Mouse (Mus musculus) heart, embryonic 12.5 days (tissue): ENCODE measurements around the gene Procr. TPM values are rescaled to one million over a fixed set of nuclear protein-coding genes. Genes with fewer than 3 reads are reported as not detected.
A peak's percentile ranks its signal among the peaks of the same experiment; 100 is the strongest.

Experiments
- ATAC-seq: fragments of 200-750 bp; cut with Nextera tagmentation; 2 replicates; pipeline ENCODE4 v1.8.0; 2017; ENCODE audit warnings: moderate TSS enrichment, moderate library complexity; ENCODE audit not compliant: insufficient number of reproducible peaks, low FRiP score
- H3K27ac ChIP-seq: fragments of 300-500 bp; sonication (generic); 2 replicates; pipeline ENCODE4 v1.5.1; 2016; ENCODE audit warnings: mild to moderate bottlenecking, moderate library complexity; ENCODE audit not compliant: poor library complexity, severe bottlenecking
- H3K27me3 ChIP-seq: fragments of 300-500 bp; sonication (generic); replicated peaks from 2 replicates; pipeline ENCODE4 v1.6.1; 2016; ENCODE audit warnings: mild to moderate bottlenecking, moderate library complexity
- H3K36me3 ChIP-seq: fragments of 300-500 bp; sonication (generic); 2 replicates; pipeline ENCODE4 v1.6.1; 2016; ENCODE audit warnings: mild to moderate bottlenecking, moderate library complexity
- H3K4me1 ChIP-seq: fragments of 300-500 bp; sonication (generic); replicated peaks from 2 replicates; pipeline ENCODE4 v1.6.1; 2016; ENCODE audit warnings: mild to moderate bottlenecking
- H3K4me2 ChIP-seq: fragments of 300-500 bp; sonication (generic); 2 replicates; pipeline ENCODE4 v1.6.1; 2016; ENCODE audit warnings: mild to moderate bottlenecking, moderate library complexity
- H3K4me3 ChIP-seq: fragments of 300-500 bp; sonication (generic); 2 replicates; pipeline ENCODE4 v1.5.1; 2016; ENCODE audit warnings: mild to moderate bottlenecking
- H3K9ac ChIP-seq: fragments of 300-500 bp; sonication (generic); 2 replicates; pipeline ENCODE4 v1.6.1; 2016; ENCODE audit warnings: mild to moderate bottlenecking, moderate library complexity
- H3K9me3 ChIP-seq: fragments of 300-500 bp; sonication (generic); replicated peaks from 2 replicates; pipeline ENCODE4 v1.6.1; 2016; ENCODE audit warnings: mild to moderate bottlenecking, moderate library complexity
- WGBS: fragments of 180-500 bp; shearing (Covaris S2); methylation state at CpG from one replicate; pipeline ENCODE4 v1.1.7; 2016; 5-methylcytosine and 5-hydroxymethylcytosine counted together
- polyA plus RNA-seq: library from polyadenylated mRNA; unstranded; fragments of >200 nt; fragmentation: Nextera tagmentation; extraction: Ambion mirVana; gene quantifications from 2 replicates; pipeline ENCODE4 v1.2.1, GENCODE M21; 2016

Gene Procr
- polyA plus RNA-seq, 1 experiment from 2014 or later = 7.2 TPM

DNA sequence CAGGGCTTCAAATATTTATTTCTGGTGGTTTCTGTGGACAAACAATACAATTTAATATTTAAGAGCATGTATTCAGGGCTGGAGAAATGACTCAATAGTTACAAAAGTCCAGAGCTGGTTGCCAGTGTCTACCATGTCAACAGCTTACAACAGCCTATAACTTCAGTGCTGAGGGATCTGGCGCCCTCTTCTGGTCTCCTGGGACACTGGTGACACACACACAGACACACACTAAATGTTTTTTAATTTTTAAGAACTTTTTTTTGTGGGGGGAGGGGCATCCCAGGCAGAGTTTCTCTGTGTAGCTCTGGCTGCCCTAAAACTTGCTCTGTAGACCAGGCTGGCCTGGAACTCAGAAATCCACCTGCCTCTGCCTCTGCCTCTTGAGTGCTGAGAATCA lies 4.8 kb downstream of the Procr start:
- Histone ChIP-seq H3K36me3 (no peaks in the 10 kb centered on the region), H3K27me3 (peaks cover 19% of the 10 kb centered on the region; the same call in 1 of the 2 replicates), H3K4me3 (no peak overlapping the region), H3K4me1 (peaks cover 7% of the 10 kb centered on the region), H3K4me2 (no peak overlapping the region), H3K9me3 (no peaks in the 10 kb centered on the region), H3K27ac (no peak overlapping the region), H3K9ac (no peak overlapping the region)
- 12% methylated on average over 1 of the region's 1 CpGs for WGBS
- ATAC-seq = no peak

GRCm38 (mm10) chr2:155756855-155757566 lies 6.1 kb downstream of the Procr start:
- no peak overlapping the region for H3K9ac ChIP-seq
- peak; percentile 22; the same call in 1 of the 2 replicates for ATAC-seq

GRCm38 (mm10) chr2:155764679-155765418 lies 13.9 kb downstream of the Procr start:
- Histone ChIP-seq H3K9ac (no peak overlapping the region; the same call in 1 of the 2 replicates), H3K36me3 (no peaks in the 10 kb centered on the region), H3K4me2 (peak overlapping the region; percentile 20; the same call in 1 of the 2 replicates), H3K27ac (no peak overlapping the region), H3K4me1 (no peaks in the 10 kb centered on the region), H3K27me3 (peaks cover 24% of the 10 kb centered on the region), H3K4me3 (0 out of 2 replicates have a peak overlapping the region, but pooled peaks have one; percentile 9), H3K9me3 (no peaks in the 10 kb centered on the region)
- WGBS = 49% methylated on average over 13 of the region's 13 CpGs
- 0 out of 2 replicates have a peak, but pooled peaks have one; percentile 36 for ATAC-seq

More at GRCm38 (mm10) chr2:155756855-155757566, 6.1 kb downstream of the Procr start:
- no peak overlapping the region for H3K4me3 ChIP-seq
- peaks cover 19% of the 10 kb centered on the region; the same call in 1 of the 2 replicates for H3K27me3 ChIP-seq
- H3K9me3 ChIP-seq = no peaks in the 10 kb centered on the region
- WGBS = 60% methylated on average over 14 of the region's 14 CpGs
- no peaks in the 10 kb centered on the region for H3K36me3 ChIP-seq
- no peaks in the 10 kb centered on the region for H3K4me1 ChIP-seq
- no peak overlapping the region for H3K27ac ChIP-seq
- no peak overlapping the region for H3K4me2 ChIP-seq

GRCm38 (mm10) chr2:155773664-155774063 lies 22.7 kb downstream of the Procr start:
- Histone ChIP-seq H3K4me1 (peaks cover 7% of the 10 kb centered on the region), H3K27me3 (peaks cover 74% of the 10 kb centered on the region), H3K36me3 (no peaks in the 10 kb centered on the region), H3K9ac (no peak overlapping the region), H3K9me3 (no peaks in the 10 kb centered on the region), H3K27ac (no peak overlapping the region), H3K4me2 (no peak overlapping the region), H3K4me3 (no peak overlapping the region)
- ATAC-seq = no peak
- WGBS = 60% methylated on average over 4 of the region's 4 CpGs

- Histone ChIP-seq H3K9ac (no peak overlapping the region), H3K27me3 (peaks cover 71% of the 10 kb centered on the region), H3K27ac (no peak overlapping the region), H3K4me2 (peak overlapping the region; percentile 98), H3K4me1 (peaks cover 7% of the 10 kb centered on the region), H3K4me3 (peak overlapping the region; percentile 70; the same call in 1 of the 2 replicates), H3K9me3 (no peaks in the 10 kb centered on the region), H3K36me3 (no peaks in the 10 kb centered on the region)
- ATAC-seq = no peak
- WGBS = 47% methylated on average over 11 of the region's 11 CpGs
These were observed 23.5 kb downstream of the Procr start for GRCm38 (mm10) chr2:155774261-155774926.

DNA sequence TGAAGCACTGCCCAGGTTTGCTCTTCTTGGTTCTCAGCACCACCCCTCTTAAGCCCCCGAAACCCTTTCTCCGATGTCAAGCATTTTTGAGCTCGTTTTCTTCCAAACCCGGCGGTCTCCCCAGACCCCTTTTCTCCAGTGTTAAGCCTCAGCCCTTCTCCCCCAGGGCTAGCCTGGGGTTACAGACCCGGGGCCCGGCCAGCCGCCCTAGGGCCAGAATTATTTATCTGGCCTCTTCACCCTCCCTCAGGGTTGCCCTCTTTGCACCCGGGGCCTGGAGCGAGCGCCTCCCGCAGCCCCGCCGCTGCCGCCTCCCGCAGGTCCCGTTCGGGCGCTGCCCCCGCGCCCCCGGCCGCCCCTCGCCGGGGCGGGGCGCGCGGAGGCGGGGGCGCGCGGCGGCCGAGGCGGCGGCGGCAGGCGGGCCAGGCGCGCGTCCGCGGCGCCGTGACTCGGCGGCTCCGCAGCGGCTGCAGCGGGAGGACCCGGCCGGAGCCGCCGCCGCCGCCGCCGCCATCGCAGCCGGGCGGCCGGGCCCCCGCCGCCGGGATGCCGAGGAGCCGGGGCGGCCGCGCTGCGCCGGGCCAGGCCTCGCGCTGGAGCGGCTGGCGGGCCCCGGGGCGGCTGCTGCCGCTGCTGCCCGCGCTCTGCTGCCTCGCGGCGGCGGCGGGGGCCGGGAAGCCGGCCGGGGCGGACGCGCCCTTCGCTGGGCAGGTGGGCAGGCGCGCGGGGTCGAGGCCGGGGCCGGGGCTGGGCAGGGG lies 24.2 kb downstream of the Procr start, which contains the start of gene Mmp24:
Gene Mmp24, plus strand, starts transcription at position 416 of the 758 bp plus-strand sequence.
- Histone ChIP-seq H3K27me3 (peaks cover 77% of the 10 kb centered on the region), H3K27ac (no peak within 1 kb of the TSS), H3K9ac (no peak within 1 kb of the TSS; the same call in 1 of the 2 replicates), H3K9me3 (no peaks in the 10 kb centered on the region), H3K4me3 (peak within 1 kb of the TSS; percentile 70), H3K4me1 (peaks cover 7% of the 10 kb centered on the region), H3K36me3 (no peaks in the 10 kb centered on the region), H3K4me2 (peak within 1 kb of the TSS; percentile 98)
- no peak for ATAC-seq
- 24% methylated on average over 100 of the region's 100 CpGs for WGBS

- WGBS = 5% methylated on average over 44 of the region's 44 CpGs
- Histone ChIP-seq H3K4me2 (peak overlapping the region; percentile 98), H3K9ac (no peak overlapping the region; the same call in 1 of the 2 replicates), H3K36me3 (no peaks in the 10 kb centered on the region), H3K9me3 (no peaks in the 10 kb centered on the region), H3K27ac (no peak overlapping the region), H3K27me3 (peaks cover 78% of the 10 kb centered on the region), H3K4me1 (peaks cover 7% of the 10 kb centered on the region), H3K4me3 (peak overlapping the region; percentile 70)
- ATAC-seq = peak; percentile 73
These were observed 24.9 kb downstream of the Procr start for GRCm38 (mm10) chr2:155775685-155776263.

DNA sequence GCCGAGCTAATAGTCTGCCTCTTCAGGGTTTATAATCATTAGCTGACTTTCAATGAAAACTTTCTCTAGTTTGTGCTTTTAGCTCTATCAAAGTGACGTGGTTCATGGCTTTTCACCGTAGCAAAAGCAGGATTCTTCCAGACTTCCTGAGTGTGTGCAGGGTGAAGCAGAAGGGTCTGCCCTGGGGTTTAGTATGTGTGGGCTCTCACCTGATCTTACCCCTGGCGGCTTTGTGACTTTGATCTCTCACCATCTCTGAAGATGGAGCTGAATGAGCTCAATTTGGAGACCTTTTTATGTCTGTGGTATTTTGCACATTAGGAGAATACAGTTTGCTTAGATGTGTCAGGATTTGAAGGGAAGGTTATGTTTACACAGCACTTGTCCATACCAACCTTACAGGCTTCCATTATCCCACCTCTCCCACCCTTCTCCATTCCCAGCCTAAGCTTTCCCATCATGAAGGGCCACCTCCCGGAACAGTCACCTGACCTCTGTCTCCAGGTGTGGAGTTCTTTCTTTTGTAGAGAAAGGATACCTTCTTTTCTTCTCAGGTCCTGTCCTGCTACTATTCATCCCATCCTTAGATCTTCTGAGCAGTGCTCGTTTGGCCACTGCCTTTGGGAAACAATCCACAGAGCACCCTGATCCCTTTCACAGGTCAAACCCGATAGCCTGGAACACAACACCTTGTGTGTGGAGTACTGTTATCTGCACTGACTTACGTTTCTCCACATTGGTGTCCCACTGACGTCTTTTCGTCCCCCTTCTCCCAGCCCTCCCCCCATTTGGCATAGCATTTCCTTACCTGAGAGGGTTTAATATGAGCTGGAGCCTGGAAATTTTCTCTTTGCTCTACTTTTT lies 26.1 kb downstream of the Procr start:
- H3K4me2 ChIP-seq = no peak overlapping the region
- 57% methylated on average over 10 of the region's 10 CpGs for whole genome bisulfite sequencing
- no peaks in the 10 kb centered on the region for H3K9me3 ChIP-seq
- H3K27me3 ChIP-seq = peaks cover 77% of the 10 kb centered on the region
- H3K9ac ChIP-seq = no peak overlapping the region
- no peaks in the 10 kb centered on the region for H3K36me3 ChIP-seq
- H3K27ac ChIP-seq = no peak overlapping the region
- ATAC-seq = no peak
- H3K4me1 ChIP-seq = peaks cover 7% of the 10 kb centered on the region
- H3K4me3 ChIP-seq = no peak overlapping the region

GRCm38 (mm10) chr2:155777688-155777985 lies 26.7 kb downstream of the Procr start:
- Histone ChIP-seq H3K4me3 (no peak overlapping the region), H3K27ac (no peak overlapping the region), H3K27me3 (peaks cover 71% of the 10 kb centered on the region), H3K4me1 (peaks cover 7% of the 10 kb centered on the region), H3K9ac (no peak overlapping the region), H3K9me3 (no peaks in the 10 kb centered on the region), H3K4me2 (no peak overlapping the region), H3K36me3 (no peaks in the 10 kb centered on the region)
- WGBS = 77% methylated on average over 4 of the region's 4 CpGs
- no peak for ATAC-seq

- no peak overlapping the region for H3K9ac ChIP-seq
- ATAC-seq = no peak
- H3K27ac ChIP-seq = no peak overlapping the region
- H3K9me3 ChIP-seq = no peaks in the 10 kb centered on the region
- H3K4me3 ChIP-seq = no peak overlapping the region
- peaks cover 7% of the 10 kb centered on the region for H3K4me1 ChIP-seq
- H3K36me3 ChIP-seq = no peaks in the 10 kb centered on the region
- 57% methylated on average over 6 of the region's 6 CpGs for WGBS
- H3K4me2 ChIP-seq = no peak overlapping the region
- peaks cover 68% of the 10 kb centered on the region for H3K27me3 ChIP-seq
These were observed 27.1 kb downstream of the Procr start for GRCm38 (mm10) chr2:155778004-155778403.
